Mouse (Mus musculus) cerebral cortex, adult 2 months (tissue): ENCODE measurements around the gene Fam155a.

Experiments
- WGBS: fragments of 180-500 bp; shearing (Covaris S2); methylation state at CpG from one replicate; pipeline ENCODE4 v1.1.7; 2018; 5-methylcytosine and 5-hydroxymethylcytosine counted together

The Fam155a gene

DNA sequence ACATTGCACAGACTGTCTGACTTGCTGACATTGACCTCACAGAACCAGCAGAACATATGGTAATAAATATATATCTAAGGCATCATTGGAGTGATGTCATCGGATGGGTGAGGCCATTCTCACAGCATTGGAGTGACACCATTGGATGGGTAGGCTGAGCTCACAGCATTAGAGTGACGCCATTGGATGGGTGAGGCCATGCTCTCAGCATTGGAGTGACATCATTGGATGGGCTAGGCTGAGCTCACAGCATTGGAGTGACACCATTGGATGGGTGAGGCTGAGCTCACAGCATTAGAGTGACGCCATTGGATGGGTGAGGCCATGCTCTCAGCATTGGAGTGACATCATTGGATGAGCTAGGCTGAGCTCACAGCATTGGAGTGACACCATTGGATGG, 110.9 kb downstream of the Fam155a start:
- WGBS, result 87% methylated on average over 3 of the region's 3 CpGs

DNA sequence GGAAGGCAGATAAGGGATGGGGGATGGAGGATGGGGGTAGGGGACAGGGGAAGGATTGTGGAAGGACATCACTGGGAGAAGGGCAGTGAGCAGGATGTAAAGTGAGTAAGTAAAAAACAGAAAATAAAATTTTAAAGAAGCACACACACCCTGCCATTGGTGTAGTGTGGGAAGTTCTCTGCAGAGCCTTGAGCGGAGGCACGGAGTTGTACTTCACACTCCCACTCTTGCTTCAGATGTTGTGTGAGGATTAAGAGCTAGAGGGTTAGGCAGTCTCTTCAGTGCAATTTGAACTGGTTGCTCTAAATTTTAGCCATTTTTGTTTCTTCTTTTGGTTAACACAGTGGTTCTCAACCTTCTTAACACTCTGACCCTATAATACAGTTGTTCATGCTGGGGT, 114.1 kb downstream of the Fam155a start:
- 60% methylated on average over 2 of the region's 2 CpGs for WGBS

DNA sequence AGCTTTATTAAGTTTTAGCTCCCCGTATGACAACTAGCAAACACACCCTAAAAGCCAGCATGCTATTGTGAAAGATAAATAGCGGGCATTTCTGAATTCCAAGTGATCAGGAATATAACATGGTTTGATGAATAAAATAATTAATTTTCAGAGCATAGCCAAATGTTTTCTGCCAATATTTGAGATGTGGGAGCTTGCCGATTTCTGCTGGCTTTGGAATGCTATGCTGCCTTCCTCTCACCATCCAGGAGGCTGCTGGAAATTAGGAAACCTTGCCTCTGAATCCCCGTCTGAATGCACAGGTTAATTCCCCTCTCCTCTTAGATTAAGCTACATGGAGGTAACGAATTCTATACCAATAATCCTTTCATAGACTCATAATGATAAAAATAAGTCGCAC, 116.1 kb downstream of the Fam155a start:
- 77% methylated on average over 6 of the region's 6 CpGs for WGBS

DNA sequence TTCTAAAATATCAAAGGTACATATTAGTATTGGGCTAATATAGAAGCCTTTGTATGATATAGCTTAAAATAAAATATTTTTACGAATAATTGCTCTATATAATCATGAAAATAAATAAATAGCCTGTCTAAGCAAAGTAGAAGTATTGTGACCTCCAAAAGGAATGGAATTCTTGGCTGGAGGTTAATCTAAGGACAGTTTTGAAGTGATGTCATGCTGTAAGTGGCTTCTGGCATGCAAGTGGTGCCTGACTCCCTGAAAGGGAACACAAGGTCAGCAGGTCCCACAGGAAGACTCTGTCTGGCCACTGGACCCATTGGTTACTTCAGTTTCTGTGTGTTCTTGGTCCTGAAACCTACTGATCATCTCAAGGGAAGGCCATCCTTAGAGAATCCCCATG, 117.3 kb downstream of the Fam155a start:
- 53% methylated on average over 1 of the region's 1 CpGs for WGBS

DNA sequence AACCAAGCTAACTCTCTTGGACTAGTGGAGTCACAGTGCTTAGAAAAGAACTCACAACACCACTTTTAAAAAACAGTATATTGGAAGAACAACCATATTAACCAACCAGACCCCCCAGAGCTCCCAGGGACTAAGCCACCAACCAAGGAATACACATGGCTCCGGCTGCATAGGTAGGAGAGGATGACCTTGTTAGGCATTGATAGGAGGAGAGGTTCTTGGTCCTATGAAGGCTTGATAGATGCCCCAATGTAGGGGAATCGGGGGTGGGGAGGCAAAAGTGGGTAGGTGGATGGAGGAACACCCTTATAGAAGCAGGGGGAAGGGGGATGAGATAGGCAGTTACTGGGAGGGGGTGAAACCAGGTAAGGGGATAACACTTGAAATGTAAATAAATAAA, 132.8 kb downstream of the Fam155a start:
- 88% methylated on average over 2 of the region's 2 CpGs for WGBS

DNA sequence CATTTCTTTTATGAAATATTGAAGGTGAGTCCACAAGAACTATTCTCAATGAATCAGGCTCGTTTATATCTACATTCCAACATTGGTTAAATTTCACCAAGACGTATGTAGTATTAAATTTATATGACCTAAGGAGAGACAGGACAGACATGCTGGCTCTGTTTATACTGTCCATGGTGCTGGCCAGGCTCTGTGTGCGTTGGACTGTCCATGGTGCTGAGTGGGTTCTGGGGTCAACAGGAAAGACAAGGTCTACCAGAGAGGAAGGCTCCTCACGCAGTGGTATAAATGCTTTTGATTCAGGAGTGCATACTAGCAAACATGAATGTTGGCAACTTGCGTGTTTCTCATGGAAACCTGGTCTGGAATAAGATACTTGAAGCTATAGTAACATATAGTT, 135.7 kb downstream of the Fam155a start:
- 81% methylated on average over 5 of the region's 5 CpGs for WGBS

DNA sequence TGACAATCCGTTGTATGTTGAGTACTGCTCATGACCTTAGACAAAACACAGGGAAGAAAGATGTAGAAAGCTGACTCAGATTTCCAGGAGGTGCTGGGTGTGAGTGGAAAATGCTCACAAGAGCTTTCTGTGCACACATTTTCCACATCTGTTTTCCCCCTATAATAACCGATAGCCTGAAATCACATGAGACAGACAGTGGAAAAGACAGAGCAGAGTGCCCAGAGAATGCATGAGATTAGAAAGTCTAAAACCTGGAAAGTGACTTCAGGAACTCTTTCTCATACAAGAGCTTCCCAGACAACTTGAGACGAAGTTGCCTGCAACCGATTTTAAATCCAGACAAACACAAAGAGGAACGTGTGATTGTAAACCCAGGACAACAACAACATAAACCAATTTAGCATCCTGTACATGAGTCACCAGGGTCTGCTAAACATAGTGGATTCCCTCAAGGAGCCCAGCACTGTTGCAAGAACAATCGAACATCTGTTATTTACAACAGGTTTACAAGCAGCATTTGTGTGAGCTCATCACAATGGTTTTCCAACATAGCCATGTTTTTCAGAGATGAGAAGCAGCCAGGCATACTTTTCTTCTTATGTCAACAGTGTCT, 163.8 kb downstream of the Fam155a start:
- WGBS, result 64% methylated on average over 6 of the region's 6 CpGs

DNA sequence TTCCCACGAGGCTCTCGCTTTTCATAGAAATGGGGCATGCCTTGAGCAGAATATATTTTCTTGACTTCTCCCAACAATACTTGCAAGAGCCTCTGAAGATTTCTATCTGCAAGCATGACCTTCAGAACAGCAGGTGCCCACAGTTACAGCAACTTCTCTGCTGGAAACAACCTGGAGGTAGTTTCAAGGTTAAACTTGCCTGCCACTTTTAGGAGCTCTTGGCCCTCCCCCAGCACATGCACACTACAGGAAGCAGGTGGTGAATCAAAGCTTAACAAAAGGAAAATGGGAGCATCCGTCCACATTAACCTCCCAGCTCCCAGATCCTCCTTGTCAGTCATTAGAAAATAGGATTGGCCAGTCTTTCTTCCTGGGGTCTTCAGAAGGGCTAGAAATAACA, 175.0 kb downstream of the Fam155a start:
- WGBS, result 53% methylated on average over 3 of the region's 3 CpGs

DNA sequence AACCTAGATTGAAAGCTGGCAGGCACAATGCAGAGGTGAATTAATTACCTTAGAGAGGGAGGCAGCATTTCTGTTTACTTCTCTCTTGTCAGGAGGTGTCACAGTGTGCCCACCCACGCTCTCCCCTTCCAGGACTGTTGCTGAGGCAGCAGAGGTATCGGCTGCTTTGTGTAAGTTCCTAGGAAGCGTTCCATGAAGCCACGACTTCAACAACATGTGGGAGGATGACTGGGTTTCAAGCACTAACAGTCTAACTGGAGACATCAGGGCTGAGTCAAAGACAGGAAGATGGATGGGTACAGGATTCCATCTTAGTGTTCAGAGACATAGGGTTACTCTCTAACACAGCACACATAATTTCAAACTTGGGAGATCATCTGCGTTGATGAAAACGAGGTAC, 189.1 kb downstream of the Fam155a start:
- 53% methylated on average over 6 of the region's 6 CpGs for WGBS

DNA sequence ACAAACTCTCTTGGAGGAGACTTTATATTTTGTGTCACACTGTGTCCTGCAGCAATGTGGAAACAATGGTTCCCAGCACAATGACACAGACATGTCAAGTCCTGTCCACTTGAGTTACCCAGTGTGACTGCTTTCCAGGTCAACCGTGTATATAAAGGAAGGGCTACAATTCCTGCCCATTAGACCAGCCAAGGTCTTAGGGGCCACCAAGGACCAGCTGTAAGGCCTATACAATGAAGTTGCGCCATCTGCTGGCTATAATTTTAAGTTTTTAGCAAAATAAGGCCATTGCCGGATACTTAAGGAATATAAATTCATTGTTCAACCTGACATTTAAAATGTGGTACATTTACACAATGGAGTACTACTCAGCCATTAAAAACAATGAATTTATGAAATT, 190.8 kb downstream of the Fam155a start:
- WGBS, result 40% methylated on average over 3 of the region's 3 CpGs

DNA sequence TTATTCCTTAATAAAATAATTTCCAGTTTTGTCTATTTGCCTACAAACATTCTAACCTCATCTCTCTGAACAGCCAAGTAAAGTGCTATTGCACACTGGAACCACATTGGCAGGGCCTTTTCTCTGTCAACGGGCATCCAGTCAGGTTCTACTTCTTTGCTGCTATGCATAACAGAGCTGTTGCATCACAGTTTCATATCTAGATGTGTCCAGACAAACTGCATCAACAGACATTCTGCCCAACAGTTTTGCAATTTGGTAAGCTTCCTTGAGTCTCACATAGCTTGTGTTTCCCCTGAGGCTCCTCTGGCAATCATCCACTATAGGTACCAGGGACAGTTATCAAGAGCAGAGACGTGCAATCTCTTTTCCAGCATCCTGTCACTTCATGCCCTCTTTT, 199.0 kb downstream of the Fam155a start:
- 76% methylated on average over 2 of the region's 2 CpGs for WGBS

DNA sequence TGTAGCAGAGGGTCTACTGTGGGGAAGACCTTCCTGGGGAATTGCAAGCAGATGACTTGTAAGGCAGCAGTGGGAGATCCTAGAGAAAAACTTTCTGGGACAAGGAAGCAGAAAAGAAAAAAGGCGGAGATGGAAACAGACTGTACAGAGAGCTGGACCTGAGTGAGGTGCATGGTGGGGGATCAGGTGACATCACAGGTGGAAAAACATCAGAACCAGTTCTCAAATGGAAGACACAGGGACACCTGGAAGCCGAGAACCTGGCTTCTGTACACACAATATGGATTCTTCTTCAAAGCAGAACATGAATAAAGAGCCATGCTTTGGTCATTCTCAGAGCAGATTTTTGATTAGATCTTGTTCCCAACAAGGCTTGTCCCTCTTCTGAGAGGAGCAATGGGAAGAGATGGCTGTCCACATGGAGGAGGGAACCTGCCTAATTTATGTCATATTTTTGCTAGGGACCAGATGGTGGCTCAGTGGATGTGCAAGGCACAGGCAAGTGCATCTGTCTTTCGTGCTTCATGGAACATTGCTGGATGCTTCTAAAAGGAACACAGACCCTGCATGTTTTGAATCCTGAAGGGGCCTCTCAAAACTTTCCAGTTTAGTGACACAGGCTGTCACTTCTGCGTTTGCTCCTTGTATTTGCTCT, 201.3 kb downstream of the Fam155a start:
- WGBS, result 61% methylated on average over 4 of the region's 4 CpGs

DNA sequence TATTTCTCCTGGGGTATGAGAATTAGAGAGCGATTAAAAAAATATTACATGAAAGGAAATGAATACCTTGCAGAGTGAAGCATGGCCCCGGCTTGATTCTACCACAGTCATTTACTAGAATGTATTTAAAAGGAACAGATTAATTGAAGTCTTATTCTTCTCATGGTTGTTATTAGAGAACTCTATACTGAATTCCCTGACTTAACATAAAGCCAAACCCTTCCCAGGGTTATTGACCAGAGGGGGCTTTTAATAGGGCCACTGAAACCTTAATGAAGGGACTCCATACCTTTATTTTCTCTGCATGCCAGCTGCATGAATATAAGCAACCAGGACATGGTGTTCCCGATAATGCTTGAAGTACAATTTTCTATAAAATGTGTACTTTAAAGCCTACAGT, 221.8 kb downstream of the Fam155a start:
- 80% methylated on average over 3 of the region's 3 CpGs for WGBS

DNA sequence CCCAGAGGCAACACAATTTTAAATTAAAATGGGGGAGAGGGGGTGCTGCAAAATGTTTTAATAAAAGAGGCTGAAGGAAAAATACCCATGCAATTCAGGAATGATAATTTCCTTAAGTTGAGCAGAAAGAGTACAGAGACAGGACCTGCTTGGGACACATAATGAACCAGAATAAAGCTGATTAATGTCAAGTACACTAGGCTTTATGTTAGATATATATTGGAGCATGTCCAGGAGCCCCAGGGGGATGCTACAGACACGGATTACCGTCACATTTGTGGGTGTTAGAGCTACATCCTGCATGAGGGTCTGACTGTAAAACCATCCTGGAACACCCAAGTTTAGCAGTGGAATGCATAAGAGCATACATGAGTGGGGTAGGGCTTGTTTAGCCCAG, 223.4 kb downstream of the Fam155a start:
- WGBS, result 55% methylated on average over 2 of the region's 2 CpGs

DNA sequence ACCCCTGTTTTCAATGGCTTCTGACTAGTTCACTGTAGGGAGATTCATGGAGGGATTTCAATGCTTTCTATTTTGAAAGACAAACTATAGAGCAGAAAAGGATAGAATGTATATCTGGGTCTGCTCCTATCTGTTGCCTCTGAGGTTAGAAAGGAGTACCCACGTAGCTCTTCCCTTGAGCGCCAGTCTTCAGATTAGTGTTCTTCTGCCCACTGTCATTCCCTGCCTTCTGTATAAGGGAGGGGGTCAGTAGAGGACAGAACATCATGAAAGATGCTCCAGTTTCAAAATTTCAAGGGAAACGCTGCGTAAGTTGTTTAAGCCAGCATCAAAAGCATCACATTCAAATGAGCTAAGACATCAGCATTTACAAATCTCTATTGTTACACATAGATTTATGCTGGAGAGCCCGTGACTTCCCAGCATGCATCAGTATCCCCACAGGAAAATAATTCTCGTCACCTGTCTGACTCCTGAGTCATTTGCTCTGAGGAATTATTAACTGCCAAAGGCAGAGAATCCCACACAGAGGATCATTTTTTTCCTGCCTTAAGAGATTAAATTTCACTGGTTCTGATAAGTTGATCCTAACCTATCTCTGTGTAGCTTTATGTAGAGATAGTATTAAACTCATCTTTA, 223.9 kb downstream of the Fam155a start:
- 54% methylated on average over 6 of the region's 6 CpGs for WGBS

DNA sequence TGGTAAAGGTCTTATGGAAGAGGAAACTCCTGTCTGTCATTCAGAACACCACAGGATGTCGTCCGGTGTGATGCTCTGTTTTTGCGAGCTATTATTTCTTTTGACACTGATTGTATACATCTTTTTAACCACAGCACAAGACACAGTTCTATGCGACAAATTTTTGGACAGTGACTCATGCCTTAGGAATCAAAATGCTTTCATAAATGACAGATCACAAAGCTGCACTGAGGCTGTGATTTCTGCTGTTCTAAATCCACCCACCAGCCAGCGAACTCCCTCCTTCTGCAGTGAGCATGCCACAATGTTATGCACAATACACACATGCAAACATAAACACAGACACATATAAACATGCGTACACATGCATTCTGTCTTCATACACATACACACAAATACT, 224.5 kb downstream of the Fam155a start:
- WGBS, result 50% methylated on average over 6 of the region's 6 CpGs

DNA sequence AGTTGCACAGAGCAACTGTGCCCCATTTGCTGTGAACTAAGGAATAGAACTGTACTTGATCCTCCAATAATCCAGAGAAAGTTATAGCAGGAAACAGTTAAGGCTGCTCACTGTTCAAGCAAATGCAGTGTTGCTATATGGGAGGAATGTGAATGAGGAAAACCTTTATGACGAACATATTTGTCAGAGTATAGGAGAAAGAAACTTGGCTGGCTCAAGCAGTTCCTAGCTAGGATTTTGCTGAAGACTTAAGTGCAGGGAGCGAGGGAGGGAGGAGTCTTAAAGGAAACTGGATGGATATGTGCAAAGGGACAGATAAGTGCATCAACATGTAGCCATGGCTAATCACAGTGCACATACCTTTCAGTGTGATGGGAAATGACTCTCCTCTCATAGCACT, 225.3 kb downstream of the Fam155a start:
- WGBS, result 45% methylated on average over 2 of the region's 2 CpGs

DNA sequence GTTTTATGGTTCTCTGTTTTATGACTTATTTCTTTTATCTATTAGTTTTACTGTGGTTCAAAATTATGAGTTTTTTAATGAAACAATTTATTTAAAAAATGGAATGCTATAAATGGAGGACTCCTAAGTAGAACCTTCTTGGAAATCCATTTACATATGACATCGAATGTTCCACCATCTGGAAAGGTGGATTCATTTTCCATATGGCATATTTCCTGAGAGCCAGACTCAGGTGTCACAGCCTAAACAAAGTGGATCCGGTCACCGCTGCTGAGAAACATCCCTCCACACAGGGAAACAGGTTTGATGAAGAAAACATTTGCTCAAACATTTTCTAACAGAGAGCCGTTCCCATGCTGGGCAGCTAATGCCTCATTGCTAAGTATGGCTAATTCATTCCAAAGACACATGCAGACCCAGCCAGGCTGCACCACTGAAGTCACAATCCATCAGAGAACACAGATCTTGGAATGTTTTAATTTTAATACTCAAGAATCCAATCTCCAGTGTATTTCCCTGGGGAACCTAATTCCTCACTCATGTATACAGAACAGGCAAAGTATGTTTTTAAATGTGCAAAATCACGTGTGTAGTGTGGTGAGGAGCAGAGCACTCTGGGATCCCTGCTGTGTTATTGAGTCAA, 235.1 kb downstream of the Fam155a start:
- WGBS, result 78% methylated on average over 5 of the region's 5 CpGs

DNA sequence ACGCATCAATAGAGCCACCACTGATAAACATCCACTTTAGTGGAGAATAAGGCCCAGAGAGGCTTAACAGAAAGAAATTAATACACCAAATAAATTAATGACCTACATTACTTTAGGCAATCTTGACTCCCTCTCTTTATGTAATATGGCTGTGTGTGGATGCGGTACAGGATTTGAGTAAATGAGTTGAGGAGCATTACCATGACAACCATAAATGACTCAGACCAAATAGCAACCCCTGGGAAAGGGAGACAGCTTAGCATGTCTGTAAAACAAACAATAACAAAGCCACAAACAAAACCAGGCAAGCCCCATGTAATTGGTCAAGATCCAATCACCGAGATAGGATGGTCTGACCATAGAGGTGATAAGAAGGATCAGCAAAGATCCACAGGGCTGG, 244.4 kb downstream of the Fam155a start:
- WGBS, result 77% methylated on average over 3 of the region's 3 CpGs

DNA sequence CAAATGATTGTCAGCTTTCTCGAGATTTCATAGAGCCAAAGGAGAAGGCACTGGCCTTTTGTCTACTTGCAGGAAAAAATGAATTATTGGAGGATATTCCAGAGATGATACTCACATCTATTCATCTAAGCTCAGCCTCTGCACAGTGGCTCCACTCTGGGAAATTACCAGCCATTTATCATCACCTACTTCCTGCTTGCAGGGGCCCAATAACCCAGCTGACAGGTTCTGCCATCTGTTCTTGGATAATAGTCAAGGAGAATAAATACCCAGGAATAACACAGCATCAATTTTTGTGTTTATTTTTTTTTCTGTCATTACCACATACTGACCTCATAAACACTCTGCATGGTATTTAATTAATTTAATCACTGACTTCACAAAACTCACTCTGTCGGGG, 249.4 kb downstream of the Fam155a start:
- WGBS, result 85% methylated on average over 2 of the region's 2 CpGs

DNA sequence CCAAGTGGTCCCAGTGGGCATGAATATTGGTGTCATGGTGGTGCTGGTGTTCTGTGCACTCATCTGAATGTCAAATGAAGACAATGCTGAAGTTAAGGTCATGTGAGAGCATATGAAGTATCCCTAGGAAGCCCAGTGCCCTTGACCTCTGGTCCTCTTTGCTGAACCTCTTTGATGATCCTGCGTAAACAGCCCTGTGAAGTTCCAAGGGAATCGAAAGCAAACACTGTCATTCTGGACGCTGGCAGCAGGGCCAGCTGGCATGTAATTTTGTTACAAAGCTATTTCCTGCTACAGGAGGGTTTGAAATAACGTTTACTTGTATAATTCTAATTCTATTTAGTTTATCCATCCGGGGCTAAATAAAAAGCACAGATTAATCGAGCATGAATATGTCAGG, 270.2 kb downstream of the Fam155a start:
- WGBS, result 25% methylated on average over 6 of the region's 6 CpGs

DNA sequence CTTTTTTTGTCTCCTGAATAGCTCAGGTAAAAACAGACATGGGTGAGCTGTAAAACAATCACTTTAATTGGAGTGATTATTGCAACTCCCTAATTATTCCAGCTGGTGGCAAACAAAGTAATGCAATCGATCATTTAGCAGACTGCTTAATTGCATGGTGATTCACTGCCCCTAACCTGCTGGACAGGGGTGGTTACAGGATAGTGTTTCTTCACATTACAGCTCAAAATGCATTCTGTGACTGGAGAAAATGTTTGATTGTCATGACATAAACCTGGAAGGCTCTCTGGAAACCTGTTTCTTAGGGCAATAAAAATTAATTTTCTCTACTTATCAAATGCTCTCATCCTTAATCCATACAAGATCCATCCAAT, 276.7 kb downstream of the Fam155a start:
- WGBS, result 50% methylated on average over 1 of the region's 1 CpGs
